Mouse (Mus musculus): ENCODE data around the gene Higd1c.

- no peak for TF ChIP-seq CTCF (IDR thresholded peaks at IDR 0.05; ENCODE audit: borderline replicate concordance, insufficient read depth, low read depth, low read length)
- no peak for TF ChIP-seq POLR2A (IDR thresholded peaks at IDR 0.05; ENCODE audit: borderline replicate concordance, insufficient read depth, low read length)
Observed at GRCm38 (mm10) chr15:100421059-100421757, 56.9 kb downstream of the Higd1c start.

All from cerebellum, adult 2 months (tissue).